Comparison of ENCODE assay signal across 10 mouse cellular contexts in the genomic region with DNA sequence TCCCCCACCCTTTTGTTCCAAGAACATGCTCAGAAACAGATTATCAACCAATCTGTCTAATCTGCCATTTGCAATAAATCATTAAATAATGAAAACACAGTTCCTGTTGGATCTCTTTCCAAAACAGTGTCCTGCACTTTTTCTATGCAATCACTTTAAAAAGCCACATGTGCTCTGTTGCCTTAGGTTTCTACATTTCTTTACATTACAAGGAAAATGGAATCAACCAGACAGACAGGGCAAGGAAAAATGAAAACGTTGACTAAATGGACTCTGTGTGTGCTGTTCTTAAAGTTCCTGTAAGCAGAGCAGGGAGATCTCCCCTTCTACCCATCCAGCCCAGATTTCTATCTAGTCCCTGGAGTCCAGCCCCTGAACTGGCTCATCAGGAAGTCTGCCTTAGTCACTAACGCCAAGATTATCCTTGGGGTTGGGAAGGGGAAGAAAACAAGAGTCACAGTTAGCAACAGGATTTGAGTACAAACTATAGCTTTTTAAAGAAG. TPM values are rescaled to one million over a fixed set of nuclear protein-coding genes. Genes with fewer than 3 reads are reported as not detected.
DNase-seq lines count a peak whose midpoint lies in the region; ATAC-seq and TF ChIP-seq lines count a peak whose summit lies in the region.
"Had no signal": no experiment of that assay in that cellular context is flagged by ENCODE, and none has a peak within 500 bp of the region (broad histone marks: within the 10 kb centered on the region; RNA-seq: fewer than 3 reads in every experiment).

No protein-coding gene starts in this region.

- peak overlapping the region; percentile 36 for H3K27ac ChIP-seq in heart, embryonic 12.5 days (ENCODE audit: poor library complexity, severe bottlenecking)
- H3K27ac ChIP-seq in ES-Bruce4 (ENCODE audit: insufficient read depth, low read length): peak overlapping the region; percentile 41; the same call in 1 of the 2 replicates
- peak overlapping the region; percentile 91 for H3K27ac ChIP-seq in forebrain, embryonic 13.5 days
- peak overlapping the region; percentile 89 for H3K27ac ChIP-seq in midbrain, embryonic 13.5 days
- no peak overlapping the region for H3K27ac ChIP-seq in left cerebral cortex, adult 2 months

- DNase-seq in heart, postnatal 14 days: no peak
- DNase-seq in spleen, postnatal 14 days (ENCODE audit: low spot score in 2 of 2): no peak
- DNase-seq in left cerebral cortex, adult 2 months (ENCODE audit: extremely low spot score in 1 of 2, low spot score in 2 of 2): no peak
- DNase-seq in urinary bladder, adult 18-20 months (ENCODE audit: low spot score in 2 of 2): no peak
- DNase-seq: B cell, adult 2 months; cerebellum, adult 11 months had no signal

- H3K4me1 ChIP-seq in heart, embryonic 12.5 days (replicated peaks): peaks cover 34% of the 10 kb centered on the region
- H3K4me1 ChIP-seq in ES-Bruce4 (ENCODE audit: control insufficient read depth, insufficient read depth, low read length): no peaks in the 10 kb centered on the region
- H3K4me1 ChIP-seq in forebrain, embryonic 13.5 days: peaks cover 47% of the 10 kb centered on the region
- peaks cover 49% of the 10 kb centered on the region for H3K4me1 ChIP-seq in midbrain, embryonic 13.5 days (replicated peaks)

- ATAC-seq in heart, embryonic 12.5 days (ENCODE audit: insufficient number of reproducible peaks, low FRiP score): no peak
- no peak for ATAC-seq in forebrain, embryonic 13.5 days
- ATAC-seq in midbrain, embryonic 13.5 days: no peak; the same call in 1 of the 2 replicates

- intact Hi-C loops in heart, postnatal 14 days (cut with DNase I): no loop called here
- intact Hi-C loops in left cerebral cortex, adult 2 months (cut with DNase I): no loop called here

- no peak for TF ChIP-seq CTCF in ES-Bruce4 (IDR thresholded peaks at IDR 0.05; ENCODE audit: low read depth, low read length)
- TF ChIP-seq CTCF in left cerebral cortex, adult 2 months (IDR thresholded peaks at IDR 0.05): no peak

- 24% methylated on average over 2 of the region's 2 CpGs for WGBS in heart, embryonic 12.5 days
- 6% methylated on average over 2 of the region's 2 CpGs for WGBS in forebrain, embryonic 13.5 days
- 6% methylated on average over 2 of the region's 2 CpGs for WGBS in midbrain, embryonic 13.5 days

- H3K4me3 ChIP-seq in heart, embryonic 12.5 days: no peak overlapping the region
- H3K4me3 ChIP-seq in ES-Bruce4 (ENCODE audit: low read depth, low read length): no peak overlapping the region
- no peak overlapping the region for H3K4me3 ChIP-seq in forebrain, embryonic 13.5 days
- H3K4me3 ChIP-seq in midbrain, embryonic 13.5 days (replicated peaks): no peak overlapping the region
- H3K4me3 ChIP-seq in left cerebral cortex, adult 2 months: no peak overlapping the region

- no peak overlapping the region for H3K9ac ChIP-seq in heart, embryonic 12.5 days
- H3K9ac ChIP-seq in ES-Bruce4 (ENCODE audit: low read depth, poor library complexity, severe bottlenecking): no peak overlapping the region
- peak overlapping the region; percentile 51 for H3K9ac ChIP-seq in forebrain, embryonic 13.5 days
- 0 out of 2 replicates have a peak overlapping the region, but pooled peaks have one; percentile 33 for H3K9ac ChIP-seq in midbrain, embryonic 13.5 days (replicated peaks)

- 0 out of 2 replicates have a peak, but pooled peaks cover 3% of the 10 kb centered on the region for H3K36me3 ChIP-seq in heart, embryonic 12.5 days
- H3K36me3 ChIP-seq in ES-Bruce4 (ENCODE audit: control insufficient read depth, insufficient read depth, low read length, poor library complexity, severe bottlenecking): no peaks in the 10 kb centered on the region
- H3K36me3 ChIP-seq in forebrain, embryonic 13.5 days (ENCODE audit: poor library complexity, severe bottlenecking): peaks cover 8% of the 10 kb centered on the region
- 0 out of 2 replicates have a peak, but pooled peaks cover 3% of the 10 kb centered on the region for H3K36me3 ChIP-seq in midbrain, embryonic 13.5 days

- H3K9me3 ChIP-seq in heart, embryonic 12.5 days (replicated peaks): no peaks in the 10 kb centered on the region
- no peaks in the 10 kb centered on the region for H3K9me3 ChIP-seq in ES-Bruce4 (replicated peaks; ENCODE audit: control insufficient read depth, insufficient read depth, low read length, poor library complexity, severe bottlenecking)
- no peaks in the 10 kb centered on the region for H3K9me3 ChIP-seq in forebrain, embryonic 13.5 days (replicated peaks)
- no peaks in the 10 kb centered on the region for H3K9me3 ChIP-seq in midbrain, embryonic 13.5 days

- H3K4me2 ChIP-seq in heart, embryonic 12.5 days: no peak overlapping the region
- H3K4me2 ChIP-seq in forebrain, embryonic 13.5 days: peak overlapping the region; percentile 17; the same call in 1 of the 2 replicates
- H3K4me2 ChIP-seq in midbrain, embryonic 13.5 days (replicated peaks): peak overlapping the region; percentile 24; the same call in 1 of the 2 replicates

- no peak for TF ChIP-seq POLR2A in ES-Bruce4 (IDR thresholded peaks at IDR 0.05; ENCODE audit: insufficient read depth, low read length)

- no peaks in the 10 kb centered on the region for H3K27me3 ChIP-seq in heart, embryonic 12.5 days (replicated peaks)
- H3K27me3 ChIP-seq in ES-Bruce4 (ENCODE audit: control insufficient read depth, insufficient read depth, low read length, poor library complexity, severe bottlenecking): no peaks in the 10 kb centered on the region
- H3K27me3 ChIP-seq in forebrain, embryonic 13.5 days: no peaks in the 10 kb centered on the region
- H3K27me3 ChIP-seq in midbrain, embryonic 13.5 days: no peaks in the 10 kb centered on the region

- no peak for TF ChIP-seq EP300 in ES-Bruce4 (IDR thresholded peaks at IDR 0.05; ENCODE audit: insufficient read depth, low read depth, low read length)

RNA-seq across cellular contexts. Expression of gene Ehmt1, which starts 13.7 kb away (rescaled TPM):
- 61.8 and 62.0 TPM in 2 replicates for polyA plus RNA-seq in heart, embryonic 12.5 days (2016; fragmentation: Nextera tagmentation; extraction: Ambion mirVana)
- total RNA-seq in heart, postnatal 14 days (2021): 10 to 100 TPM; 47.5 to 48.5 TPM
- polyA plus RNA-seq in ES-Bruce4 (2011; ENCODE audit: insufficient read depth, insufficient read length, low read depth, missing spikeins): 94.1 and 104 TPM in 2 replicates
- 152 and 156 TPM in 2 replicates for polyA plus RNA-seq in forebrain, embryonic 13.5 days (2015; fragmentation: Nextera tagmentation; extraction: Ambion mirVana)
- polyA plus RNA-seq in midbrain, embryonic 13.5 days (2015; fragmentation: Nextera tagmentation; extraction: Ambion mirVana): 139 and 146 TPM in 2 replicates
- 10 to 100 TPM; 53.1 to 59.4 TPM for total RNA-seq in left cerebral cortex, adult 2 months (2021)

RNA-seq across cellular contexts. Expression of gene Arrdc1, which starts 29.3 kb away (rescaled TPM):
- polyA plus RNA-seq in heart, embryonic 12.5 days (2016; fragmentation: Nextera tagmentation; extraction: Ambion mirVana): 11.4 and 12.0 TPM in 2 replicates
- total RNA-seq in heart, postnatal 14 days (2021): 10 to 100 TPM; 10.0 to 10.2 TPM
- polyA plus RNA-seq in ES-Bruce4 (2011; ENCODE audit: insufficient read depth, insufficient read length, low read depth, missing spikeins): 26.9 and 34.9 TPM in 2 replicates
- 19.1 and 21.5 TPM in 2 replicates for polyA plus RNA-seq in forebrain, embryonic 13.5 days (2015; fragmentation: Nextera tagmentation; extraction: Ambion mirVana)
- polyA plus RNA-seq in midbrain, embryonic 13.5 days (2015; fragmentation: Nextera tagmentation; extraction: Ambion mirVana): 19.2 and 19.7 TPM in 2 replicates
- total RNA-seq in left cerebral cortex, adult 2 months (2021): 10 to 100 TPM; 17.1 to 18.2 TPM

RNA-seq across cellular contexts. Expression of gene Zmynd19, which starts 43.9 kb away (rescaled TPM):
- polyA plus RNA-seq in heart, embryonic 12.5 days (2016; fragmentation: Nextera tagmentation; extraction: Ambion mirVana): 12.5 and 13.0 TPM in 2 replicates
- total RNA-seq in heart, postnatal 14 days (2021): 10 to 100 TPM; 14.1 to 18.3 TPM
- 57.5 and 64.7 TPM in 2 replicates for polyA plus RNA-seq in ES-Bruce4 (2011; ENCODE audit: insufficient read depth, insufficient read length, low read depth, missing spikeins)
- polyA plus RNA-seq in forebrain, embryonic 13.5 days (2015; fragmentation: Nextera tagmentation; extraction: Ambion mirVana): 10.2 and 12.1 TPM in 2 replicates
- 12.3 and 20.4 TPM in 2 replicates for polyA plus RNA-seq in midbrain, embryonic 13.5 days (2015; fragmentation: Nextera tagmentation; extraction: Ambion mirVana)
- 10 to 100 TPM; 36.8 to 37.9 TPM for total RNA-seq in left cerebral cortex, adult 2 months (2021)

RNA-seq across cellular contexts. Expression of gene Dph7, which starts 56.5 kb away (rescaled TPM):
- 19.0 and 19.3 TPM in 2 replicates for polyA plus RNA-seq in heart, embryonic 12.5 days (2016; fragmentation: Nextera tagmentation; extraction: Ambion mirVana)
- 1 to 10 TPM; 4.6 to 5.2 TPM for total RNA-seq in heart, postnatal 14 days (2021)
- polyA plus RNA-seq in ES-Bruce4 (2011; ENCODE audit: insufficient read depth, insufficient read length, low read depth, missing spikeins): 15.8 and 18.0 TPM in 2 replicates
- 35.5 and 38.8 TPM in 2 replicates for polyA plus RNA-seq in forebrain, embryonic 13.5 days (2015; fragmentation: Nextera tagmentation; extraction: Ambion mirVana)
- 36.3 and 41.8 TPM in 2 replicates for polyA plus RNA-seq in midbrain, embryonic 13.5 days (2015; fragmentation: Nextera tagmentation; extraction: Ambion mirVana)
- total RNA-seq in left cerebral cortex, adult 2 months (2021): 10 to 100 TPM; 29.7 to 32.4 TPM

Comparison
In these comparisons a context has a peak if more than half of its experiments do, and no peak if none do; other contexts are left out.
1. H3K9ac ChIP-seq: peak in forebrain, embryonic 13.5 days (single experiment) and midbrain, embryonic 13.5 days (single experiment); none in heart, embryonic 12.5 days (single experiment) and ES-Bruce4 (single experiment).